Mouse (Mus musculus) neural tube, embryonic 11.5 days (tissue): ENCODE measurements around the gene Sh3glb1. TPM values are rescaled to one million over a fixed set of nuclear protein-coding genes. Genes with fewer than 3 reads are reported as not detected.
A peak's percentile ranks its signal among the peaks of the same experiment; 100 is the strongest.
"Not testable (repeated sequence)": the region's sequence is repeated elsewhere in the genome, so short reads cannot be mapped to it uniquely, and the experiment has no call there.

Experiments
- ATAC-seq: fragments of 200-750 bp; cut with Nextera tagmentation; 2 replicates; pipeline ENCODE4 v1.8.0; 2017; ENCODE audit warnings: moderate number of reproducible peaks, mild to moderate bottlenecking, moderate TSS enrichment, moderate library complexity; ENCODE audit not compliant: insufficient read depth, low FRiP score, low TSS enrichment
- DNase-seq: peaks from one replicate; pipeline ENCODE4 v3.0.0-alpha.2; 2015; ENCODE audit warnings: low spot score
- H3K27ac ChIP-seq: fragments of 300-500 bp; sonication (generic); 2 replicates; pipeline ENCODE4 v1.5.1; 2014; ENCODE audit warnings: low read depth, mild to moderate bottlenecking, low read length
- H3K27me3 ChIP-seq: fragments of 300-500 bp; sonication (generic); 2 replicates; pipeline ENCODE4 v1.6.1; 2014; ENCODE audit warnings: mild to moderate bottlenecking, low read length, mixed read lengths; ENCODE audit not compliant: control insufficient read depth, insufficient read depth
- H3K36me3 ChIP-seq: fragments of 300-500 bp; sonication (generic); 2 replicates; pipeline ENCODE4 v1.6.1; 2014; ENCODE audit warnings: mild to moderate bottlenecking, low read length, moderate library complexity, mixed read lengths; ENCODE audit not compliant: control insufficient read depth, insufficient read depth
- H3K4me1 ChIP-seq: fragments of 300-500 bp; sonication (generic); 2 replicates; pipeline ENCODE4 v1.6.1; 2014; ENCODE audit warnings: low read length, mixed read lengths; ENCODE audit not compliant: control insufficient read depth, insufficient read depth
- H3K4me2 ChIP-seq: fragments of 300-500 bp; sonication (generic); 2 replicates; pipeline ENCODE4 v1.6.1; 2014; ENCODE audit warnings: low read depth, mild to moderate bottlenecking, moderate library complexity
- H3K4me3 ChIP-seq: fragments of 300-500 bp; sonication (generic); 2 replicates; pipeline ENCODE4 v1.5.1; 2014; ENCODE audit warnings: low read depth, low read length
- H3K9ac ChIP-seq: fragments of 300-500 bp; sonication (generic); 2 replicates; pipeline ENCODE4 v1.6.1; 2014; ENCODE audit warnings: mild to moderate bottlenecking, low read length
- H3K9me3 ChIP-seq: fragments of 300-500 bp; sonication (generic); 2 replicates; pipeline ENCODE4 v1.6.1; 2016; ENCODE audit warnings: low read length; ENCODE audit not compliant: control insufficient read depth
- WGBS: fragments of 180-500 bp; shearing (Covaris S2); extraction: QIAGEN DNeasy Blood & Tissue Kit; methylation state at CpG from one replicate; pipeline ENCODE4 v1.1.7; 2014; 5-methylcytosine and 5-hydroxymethylcytosine counted together
- polyA plus RNA-seq: library from polyadenylated mRNA; unstranded; fragments of >200 nt; fragmentation: Nextera tagmentation; extraction: Ambion mirVana; gene quantifications from 2 replicates; pipeline ENCODE4 v1.2.1, GENCODE M21; 2014

Gene Sh3glb1
- polyA plus RNA-seq, 1 experiment from 2014 or later = 123 TPM

GRCm38 (mm10) chr3:144747706-144748105 is 27.6 kb upstream of the Sh3glb1 start:
- H3K4me3 ChIP-seq, H3K4me2 ChIP-seq, DNase-seq, H3K27ac ChIP-seq, H3K9ac ChIP-seq, H3K36me3 ChIP-seq, H3K4me1 ChIP-seq, ATAC-seq, H3K9me3 ChIP-seq, H3K27me3 ChIP-seq: not testable (repeated sequence)
- 49% methylated on average over 3 of the region's 3 CpGs for WGBS

- not testable (repeated sequence) for H3K27me3 ChIP-seq, H3K9ac ChIP-seq, H3K4me2 ChIP-seq, H3K36me3 ChIP-seq, H3K4me1 ChIP-seq, H3K9me3 ChIP-seq, H3K4me3 ChIP-seq, ATAC-seq, H3K27ac ChIP-seq, DNase-seq
- 78% methylated on average over 24 of the region's 24 CpGs for WGBS
Observed at GRCm38 (mm10) chr3:144738396-144738795, 18.3 kb upstream of the Sh3glb1 start.

- DNase-seq (peak; percentile 46), ATAC-seq (0 out of 2 replicates have a peak, but pooled peaks have one; percentile 48)
- Histone ChIP-seq H3K9me3 (no peaks in the 10 kb centered on the region), H3K4me2 (no peak overlapping the region), H3K4me1 (no peaks in the 10 kb centered on the region), H3K27me3 (no peaks in the 10 kb centered on the region), H3K9ac (no peak overlapping the region), H3K36me3 (no peaks in the 10 kb centered on the region), H3K27ac (no peak overlapping the region), H3K4me3 (no peak overlapping the region)
- WGBS = 27% methylated on average over 9 of the region's 9 CpGs
Observed at GRCm38 (mm10) chr3:144736831-144737230, 16.7 kb upstream of the Sh3glb1 start.

GRCm38 (mm10) chr3:144723455-144723854 is 3.3 kb upstream of the Sh3glb1 start:
- Histone ChIP-seq H3K36me3 (no peaks in the 10 kb centered on the region), H3K4me2 (no peak overlapping the region), H3K27ac (no peak overlapping the region), H3K9me3 (no peaks in the 10 kb centered on the region), H3K27me3 (no peaks in the 10 kb centered on the region), H3K4me1 (peaks cover 6% of the 10 kb centered on the region), H3K9ac (no peak overlapping the region), H3K4me3 (no peak overlapping the region)
- 52% methylated on average over 4 of the region's 4 CpGs for WGBS
- ATAC-seq = no peak
- peak; percentile 45 for DNase-seq

- ATAC-seq, H3K9me3 ChIP-seq, H3K4me3 ChIP-seq, H3K9ac ChIP-seq, H3K27me3 ChIP-seq, H3K36me3 ChIP-seq, DNase-seq, H3K27ac ChIP-seq, H3K4me2 ChIP-seq: not testable (repeated sequence)
- 87% methylated on average over 3 of the region's 3 CpGs for WGBS
- H3K4me1 ChIP-seq = peaks cover 11% of the 10 kb centered on the region
Observed at GRCm38 (mm10) chr3:144722566-144722965, 2.4 kb upstream of the Sh3glb1 start.

GRCm38 (mm10) chr3:144721860-144722256 is 1.7 kb upstream of the Sh3glb1 start:
- H3K9ac ChIP-seq = no peak overlapping the region
- H3K4me3 ChIP-seq = no peak overlapping the region
- no peak for DNase-seq
- H3K36me3 ChIP-seq = no peaks in the 10 kb centered on the region
- no peak overlapping the region for H3K27ac ChIP-seq
- no peak for ATAC-seq
- H3K27me3 ChIP-seq = no peaks in the 10 kb centered on the region
- no peak overlapping the region for H3K4me2 ChIP-seq
- no peaks in the 10 kb centered on the region for H3K9me3 ChIP-seq
- 85% methylated on average over 9 of the region's 9 CpGs for WGBS
- H3K4me1 ChIP-seq = peaks cover 11% of the 10 kb centered on the region

GRCm38 (mm10) chr3:144721077-144721859 is 1.1 kb upstream of the Sh3glb1 start:
- H3K9ac ChIP-seq = no peak overlapping the region

GRCm38 (mm10) chr3:144719088-144719900 is 841 bp downstream of the Sh3glb1 start:
- H3K4me1 ChIP-seq = peaks cover 17% of the 10 kb centered on the region
- ATAC-seq (peak; percentile 54; the same call in 1 of the 2 replicates), DNase-seq (peak; percentile 61)
- H3K4me3 ChIP-seq = peak overlapping the region; percentile 83
- H3K9ac ChIP-seq = peak overlapping the region; percentile 83
- H3K9me3 ChIP-seq = no peaks in the 10 kb centered on the region
- WGBS = under 1% methylated on average over 43 of the region's 56 CpGs
- peak overlapping the region; percentile 80 for H3K4me2 ChIP-seq
- no peaks in the 10 kb centered on the region for H3K36me3 ChIP-seq
- H3K27ac ChIP-seq = peak overlapping the region; percentile 95
- H3K27me3 ChIP-seq = no peaks in the 10 kb centered on the region

More at GRCm38 (mm10) chr3:144721077-144721859, 1.1 kb upstream of the Sh3glb1 start:
- H3K9me3 ChIP-seq = no peaks in the 10 kb centered on the region
- no peak overlapping the region for H3K27ac ChIP-seq
- no peaks in the 10 kb centered on the region for H3K27me3 ChIP-seq
- DNase-seq = no peak
- H3K4me2 ChIP-seq = no peak overlapping the region
- H3K4me1 ChIP-seq = peaks cover 11% of the 10 kb centered on the region
- WGBS = 90% methylated on average over 10 of the region's 10 CpGs
- no peak for ATAC-seq
- no peaks in the 10 kb centered on the region for H3K36me3 ChIP-seq
- no peak overlapping the region for H3K4me3 ChIP-seq
